Mouse (Mus musculus): ENCODE measurements at regions not wholly inside any gene's neighbourhood (a gene's known extent, or its start where the extent isn't known, plus 50 kb on each side); places are given as distances from the start of the nearest gene placed in this dataset.

DNA sequence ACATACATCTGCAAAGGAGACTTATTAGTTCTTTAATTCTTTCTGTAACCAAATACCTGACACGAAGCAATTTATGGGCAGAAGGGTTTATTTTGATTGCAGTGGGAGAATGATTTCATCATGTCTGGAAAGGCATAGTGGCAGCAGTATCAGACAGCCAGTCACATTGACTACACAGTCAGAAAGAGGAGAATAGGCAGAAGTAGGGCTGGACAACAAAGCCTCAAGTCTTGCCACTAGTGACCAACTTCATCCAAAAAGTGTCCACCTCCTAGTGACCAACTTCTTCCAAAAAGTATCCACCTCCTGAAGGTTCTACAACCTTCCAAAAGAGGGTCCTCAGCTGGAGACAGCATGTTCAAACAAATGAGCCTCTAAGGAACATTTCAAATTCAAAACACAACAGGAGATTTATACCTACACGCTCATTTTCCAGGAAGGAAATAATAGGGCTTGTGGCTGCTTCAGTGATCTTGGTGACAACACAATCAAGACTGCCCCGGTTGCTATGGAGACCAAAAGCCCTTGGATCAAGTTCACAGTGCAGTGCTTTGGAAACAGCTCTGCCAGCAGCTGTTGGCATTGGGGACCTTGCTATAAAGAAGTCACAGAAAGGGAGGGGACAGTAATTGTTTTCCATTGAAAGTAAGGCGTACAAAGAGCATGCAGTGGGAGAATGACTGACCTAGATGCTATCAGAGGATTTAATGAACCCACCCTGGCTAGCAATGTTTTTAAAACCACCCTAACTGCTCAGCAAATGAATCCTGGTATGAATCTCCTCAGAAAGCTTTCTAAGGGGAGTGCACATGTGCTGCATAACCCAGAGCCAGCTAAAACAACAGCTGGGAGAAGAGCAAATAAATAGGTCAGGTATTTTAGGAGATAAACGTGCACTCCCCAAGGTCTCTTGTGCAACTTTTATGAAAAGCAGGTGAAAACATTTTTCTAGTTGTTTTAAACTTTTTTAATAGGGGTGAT lies 448.0 kb upstream of the Cldn34d start:
- TF ChIP-seq EP300 (IDR thresholded peaks at IDR 0.05; ENCODE audit: low read depth) = no peak
- no peak for TF ChIP-seq CTCF (IDR thresholded peaks at IDR 0.05; ENCODE audit: low read depth)
